Mouse (Mus musculus): ENCODE measurements at regions not wholly inside any gene's neighbourhood (a gene's known extent, or its start where the extent isn't known, plus 50 kb on each side); places are given as distances from the start of the nearest gene placed in this dataset.

- no peak for TF ChIP-seq MAX (IDR thresholded peaks at IDR 0.05; ENCODE audit: low read depth)
- no peak for TF ChIP-seq POLR2AphosphoS2 (IDR thresholded peaks at IDR 0.05; ENCODE audit: insufficient read length, low read depth)
- TF ChIP-seq TCF12 (IDR thresholded peaks at IDR 0.05; ENCODE audit: insufficient read depth, poor library complexity, severe bottlenecking), result no peak
- TF ChIP-seq POLR2A (IDR thresholded peaks at IDR 0.05; ENCODE audit: insufficient read length, low read depth), result no peak
- TF ChIP-seq E2F4 (IDR thresholded peaks at IDR 0.05; ENCODE audit: insufficient read depth), result no peak
Observed at GRCm38 (mm10) chr6:143535726-143536125, 368.7 kb downstream of the Etnk1 start.
